8 mouse cellular contexts compared by ENCODE assay signal in genomic region chr6:47739696-47740095, GRCm38 (mm10).
DNase-seq lines count a peak whose midpoint lies in the region; ATAC-seq lines count a peak whose summit lies in the region.
"Not testable (repeated sequence)": the region's sequence is repeated elsewhere in the genome, so short reads cannot be mapped to it uniquely, and the experiment has no call there.

No protein-coding gene starts in this region.

- WGBS in embryonic facial prominence, embryonic 10.5 days: 14% methylated on average over 16 of the region's 26 CpGs
- 12% methylated on average over 9 of the region's 26 CpGs for WGBS in hindbrain, embryonic 16.5 days
- 2% methylated on average over 13 of the region's 26 CpGs for WGBS in liver, embryonic 13.5 days (ENCODE audit: insufficient replicate concordance)

- H3K4me1 ChIP-seq in embryonic facial prominence, embryonic 10.5 days; hindbrain, embryonic 16.5 days (ENCODE audit: control insufficient read depth, insufficient read depth, low read depth, low read length); liver, embryonic 13.5 days (replicated peaks): not testable (repeated sequence)

- peak; percentile 75 for DNase-seq in adrenal gland, postnatal 10 days
- DNase-seq in embryonic facial prominence, embryonic 10.5 days (ENCODE audit: low spot score): not testable (repeated sequence)
- DNase-seq in gastrocnemius, postnatal 25 days: peak; percentile 52
- DNase-seq in layer of hippocampus, adult 9-11 months: peak; percentile 66
- peak; percentile 76 for DNase-seq in liver, embryonic 13.5 days
- peak; percentile 75 to 82 for DNase-seq in right cerebral cortex, postnatal 10 days (ENCODE audit: low spot score in 2 of 2)
- peak; percentile 73 to 76 for DNase-seq in thymus, postnatal 10 days (ENCODE audit: low spot score in 2 of 2)

- ATAC-seq in hindbrain, embryonic 16.5 days; liver, embryonic 13.5 days (ENCODE audit: low read depth): not testable (repeated sequence)

- not testable (repeated sequence) for H3K27ac ChIP-seq in embryonic facial prominence, embryonic 10.5 days (replicated peaks); hindbrain, embryonic 16.5 days (ENCODE audit: low read depth, low read length); liver, embryonic 13.5 days

- H3K4me3 ChIP-seq in embryonic facial prominence, embryonic 10.5 days: peak overlapping the region; percentile 40; the same call in 1 of the 2 replicates
- H3K4me3 ChIP-seq in hindbrain, embryonic 16.5 days (ENCODE audit: low read length); liver, embryonic 13.5 days (replicated peaks): not testable (repeated sequence)

- H3K9me3 ChIP-seq in embryonic facial prominence, embryonic 10.5 days; hindbrain, embryonic 16.5 days (ENCODE audit: control insufficient read depth, low read length); liver, embryonic 13.5 days (replicated peaks): not testable (repeated sequence)

- not testable (repeated sequence) for H3K9ac ChIP-seq in hindbrain, embryonic 16.5 days (ENCODE audit: low read depth, low read length); liver, embryonic 13.5 days

- not testable (repeated sequence) for H3K27me3 ChIP-seq in embryonic facial prominence, embryonic 10.5 days (replicated peaks; ENCODE audit: low read depth, poor library complexity, severe bottlenecking); hindbrain, embryonic 16.5 days (replicated peaks; ENCODE audit: control insufficient read depth, insufficient read depth, low read length); liver, embryonic 13.5 days

- H3K36me3 ChIP-seq in embryonic facial prominence, embryonic 10.5 days (replicated peaks); hindbrain, embryonic 16.5 days (ENCODE audit: control insufficient read depth, insufficient read depth, low read length); liver, embryonic 13.5 days: not testable (repeated sequence)

- peak overlapping the region; percentile 28; the same call in 1 of the 2 replicates for H3K4me2 ChIP-seq in hindbrain, embryonic 16.5 days (ENCODE audit: low read length)
- H3K4me2 ChIP-seq in liver, embryonic 13.5 days: not testable (repeated sequence)
